Mouse (Mus musculus): ENCODE results near the gene Cbln1. TPM values are rescaled to one million over a fixed set of nuclear protein-coding genes. Genes with fewer than 3 reads are reported as not detected.

Gene Cbln1
- total RNA-seq, 2 experiments from 2014 or later: 0.21 TPM; not detected in 1

- DNase-seq: no peak
- intact Hi-C loops (cut with DNase I; ENCODE audit: low total_unique reads): no loop called here
Observed at GRCm38 (mm10) chr8:87470834-87471602, 1.4 kb downstream of the Cbln1 start.

- intact Hi-C loops (cut with DNase I; ENCODE audit: low total_unique reads): no loop called here
- no peak for DNase-seq
Observed at GRCm38 (mm10) chr8:87469931-87470833, 2.2 kb downstream of the Cbln1 start.

GRCm38 (mm10) chr8:87468958-87469815, 3.2 kb downstream of the Cbln1 start:
- DNase-seq: no peak
- intact Hi-C loops (cut with DNase I; ENCODE audit: low total_unique reads): no loop called here

- intact Hi-C loops (cut with DNase I; ENCODE audit: low total_unique reads): no loop called here
- DNase-seq: no peak
Observed at GRCm38 (mm10) chr8:87468416-87468957, 3.9 kb downstream of the Cbln1 start.

- no peak for DNase-seq
- intact Hi-C loops (cut with DNase I; ENCODE audit: low total_unique reads): no loop called here
Observed at GRCm38 (mm10) chr8:87467906-87468305, 4.5 kb downstream of the Cbln1 start.

- DNase-seq: no peak
Observed at GRCm38 (mm10) chr8:87466936-87467602, 5.3 kb downstream of the Cbln1 start.

GRCm38 (mm10) chr8:87466335-87466734, 6.1 kb downstream of the Cbln1 start:
- intact Hi-C loops (cut with DNase I; ENCODE audit: low total_unique reads): no loop called here
- no peak for DNase-seq

More at GRCm38 (mm10) chr8:87466936-87467602, 5.3 kb downstream of the Cbln1 start:
- intact Hi-C loops (cut with DNase I; ENCODE audit: low total_unique reads): no loop called here

GRCm38 (mm10) chr8:87464446-87464845, 8.0 kb downstream of the Cbln1 start:
- DNase-seq: no peak
- intact Hi-C loops (cut with DNase I; ENCODE audit: low total_unique reads): no loop called here

GRCm38 (mm10) chr8:87461801-87462200, 10.6 kb downstream of the Cbln1 start:
- intact Hi-C loops (cut with DNase I; ENCODE audit: low total_unique reads): no loop called here
- DNase-seq: no peak

- intact Hi-C loops (cut with DNase I; ENCODE audit: low total_unique reads): no loop called here
- DNase-seq: no peak
Observed at GRCm38 (mm10) chr8:87456949-87457348, 15.5 kb downstream of the Cbln1 start.

- DNase-seq: no peak
- intact Hi-C loops (cut with DNase I; ENCODE audit: low total_unique reads): no loop called here
Observed at GRCm38 (mm10) chr8:87452815-87453214, 19.6 kb downstream of the Cbln1 start.

- intact Hi-C loops (cut with DNase I; ENCODE audit: low total_unique reads): no loop called here
- no peak for DNase-seq
Observed at GRCm38 (mm10) chr8:87451737-87452136, 20.7 kb downstream of the Cbln1 start.

GRCm38 (mm10) chr8:87434592-87434991, 37.8 kb downstream of the Cbln1 start:
- intact Hi-C loops (cut with DNase I; ENCODE audit: low total_unique reads): no loop called here
- DNase-seq: no peak

- no peak for DNase-seq
- intact Hi-C loops (cut with DNase I; ENCODE audit: low total_unique reads): no loop called here
Observed at GRCm38 (mm10) chr8:87427188-87427587, 45.2 kb downstream of the Cbln1 start.

- intact Hi-C loops (cut with DNase I; ENCODE audit: low total_unique reads): no loop called here
- no peak for DNase-seq
Observed at GRCm38 (mm10) chr8:87424706-87425105, 47.7 kb downstream of the Cbln1 start.

GRCm38 (mm10) chr8:87421697-87422096, 50.7 kb downstream of the Cbln1 start:
- DNase-seq: no peak
- intact Hi-C loops (cut with DNase I; ENCODE audit: low total_unique reads): no loop called here
